Mouse (Mus musculus) MEL (cell line): ENCODE measurements at regions not wholly inside any gene's neighbourhood (a gene's known extent, or its start where the extent isn't known, plus 50 kb on each side); places are given as distances from the start of the nearest gene placed in this dataset.

Experiments
- DNase-seq: peaks from one replicate; pipeline ENCODE4 v3.0.0; 2011; ENCODE audit warnings: low read depth, low spot score
- H3K27ac ChIP-seq: 2 replicates; pipeline ENCODE4 v1.5.1; 2012; ENCODE audit warnings: low read depth, mild to moderate bottlenecking, control low read depth, low read length, moderate library complexity; ENCODE audit not compliant: control insufficient read depth
- H3K27me3 ChIP-seq, 2 experiments: fragments of 150-350 bp in 1 of 2; sonication (generic) in 1 of 2; 2 replicates each; pipeline ENCODE4 v1.6.1; 2012; ENCODE audit warnings: low read length in 2 of 2, mild to moderate bottlenecking in 2 of 2, improper control_type of control experiment in 1 of 2, moderate library complexity in 1 of 2; ENCODE audit not compliant: insufficient read depth in 2 of 2, control insufficient read depth in 1 of 2
- H3K36me3 ChIP-seq, 2 experiments: 2 replicates each; pipeline ENCODE4 v1.6.1; 2012 to 2014; ENCODE audit warnings: low read length in 2 of 2, improper control_type of control experiment in 1 of 2, inconsistent platforms in 1 of 2, mild to moderate bottlenecking in 1 of 2; ENCODE audit not compliant: insufficient read depth in 2 of 2, control insufficient read depth in 1 of 2
- H3K4me1 ChIP-seq, 2 experiments: fragments of 150-350 bp in 1 of 2; sonication (generic) in 1 of 2; 2 replicates each; pipeline ENCODE4 v1.6.1; 2012; ENCODE audit warnings: low read length in 2 of 2, improper control_type of control experiment in 1 of 2, mild to moderate bottlenecking in 1 of 2; ENCODE audit not compliant: insufficient read depth in 2 of 2, control insufficient read depth in 1 of 2
- H3K4me3 ChIP-seq, 2 experiments: fragments of 150-350 bp in 1 of 2; sonication (generic) in 1 of 2; 2 replicates each; pipeline ENCODE4 v1.5.1; 2012; ENCODE audit warnings: low read depth in 2 of 2, low read length in 2 of 2, mild to moderate bottlenecking in 2 of 2, moderate library complexity in 2 of 2, control low read depth in 1 of 2, improper control_type of control experiment in 1 of 2; ENCODE audit not compliant: control insufficient read depth in 1 of 2, insufficient read depth in 1 of 2
- H3K79me2 ChIP-seq: 2 replicates; pipeline ENCODE4 v1.6.1; 2012; ENCODE audit warnings: mild to moderate bottlenecking, low read length, moderate library complexity; ENCODE audit not compliant: control insufficient read depth, poor library complexity, insufficient read depth
- H3K9ac ChIP-seq: 2 replicates; pipeline ENCODE4 v1.6.1; 2012; ENCODE audit warnings: low read depth, mild to moderate bottlenecking, control low read depth, low read length, moderate library complexity; ENCODE audit not compliant: control insufficient read depth, poor library complexity, severe bottlenecking
- H3K9me3 ChIP-seq: fragments of 150-350 bp; sonication (generic); replicated peaks from 2 replicates; pipeline ENCODE4 v1.6.1; 2012; ENCODE audit warnings: mild to moderate bottlenecking, low read length, improper control_type of control experiment, moderate library complexity; ENCODE audit not compliant: insufficient read depth
- BHLHE40 ChIP-seq: IDR thresholded peaks from 2 replicates; pipeline ENCODE4 v1.6.1; 2012; ENCODE audit warnings: low read depth, mild to moderate bottlenecking, inconsistent platforms, low read length, improper control_type of control experiment, borderline replicate concordance
- E2F4 ChIP-seq: IDR thresholded peaks from 2 replicates; pipeline ENCODE4 v1.6.1; 2011; ENCODE audit warnings: low read depth, low read length, improper control_type of control experiment, borderline replicate concordance
- JUND ChIP-seq: IDR thresholded peaks from 2 replicates; pipeline ENCODE4 v1.6.1; 2011; ENCODE audit warnings: low read depth, mild to moderate bottlenecking, improper control_type of control experiment, low read length
- KAT2A ChIP-seq: conservative IDR thresholded peaks from 2 replicates; pipeline ENCODE4 v1.6.1; 2012; ENCODE audit warnings: low read depth, low read length, improper control_type of control experiment, inconsistent platforms
- MAFK ChIP-seq: IDR thresholded peaks from 2 replicates; pipeline ENCODE4 v1.6.1; 2011; ENCODE audit warnings: low read depth, mild to moderate bottlenecking, low read length, improper control_type of control experiment, borderline replicate concordance
- MAX ChIP-seq: IDR thresholded peaks from 2 replicates; pipeline ENCODE4 v1.6.1; 2011; ENCODE audit warnings: low read length, improper control_type of control experiment
- MXI1 ChIP-seq: IDR thresholded peaks from 2 replicates; pipeline ENCODE4 v1.6.1; 2011; ENCODE audit warnings: mild to moderate bottlenecking, low read depth, low read length, improper control_type of control experiment
- MYC ChIP-seq: IDR thresholded peaks from 2 replicates; pipeline ENCODE4 v1.6.1; 2011; ENCODE audit warnings: low read depth, mild to moderate bottlenecking, low read length, improper control_type of control experiment, moderate library complexity
- NELFE ChIP-seq: IDR thresholded peaks from 2 replicates; pipeline ENCODE4 v1.6.1; 2011; ENCODE audit warnings: low read depth, low read length, improper control_type of control experiment
- NRF1 ChIP-seq: IDR thresholded peaks from 2 replicates; pipeline ENCODE4 v1.6.1; 2014; ENCODE audit warnings: low read depth, mild to moderate bottlenecking, inconsistent platforms, low read length, improper control_type of control experiment, moderate library complexity; ENCODE audit not compliant: poor library complexity, insufficient read depth, severe bottlenecking
- POLR2AphosphoS5 ChIP-seq: IDR thresholded peaks from 2 replicates; pipeline ENCODE4 v1.6.1; 2012; ENCODE audit warnings: low read depth, borderline replicate concordance, mild to moderate bottlenecking, inconsistent platforms, low read length, moderate library complexity, mixed read lengths
- RAD21 ChIP-seq: IDR thresholded peaks from 2 replicates; pipeline ENCODE4 v1.6.1; 2011; ENCODE audit warnings: mild to moderate bottlenecking, low read depth, low read length, improper control_type of control experiment
- SIN3A ChIP-seq: IDR thresholded peaks from 2 replicates; pipeline ENCODE4 v1.6.1; 2012; ENCODE audit warnings: low read length, improper control_type of control experiment, inconsistent platforms
- TAL1 ChIP-seq: IDR thresholded peaks from 2 replicates; pipeline ENCODE4 v1.6.1; 2012; ENCODE audit warnings: mild to moderate bottlenecking, inconsistent platforms, low read length, moderate library complexity, mixed read lengths
- UBTF ChIP-seq: IDR thresholded peaks from 2 replicates; pipeline ENCODE4 v1.6.1; 2012; ENCODE audit warnings: low read depth, mild to moderate bottlenecking, inconsistent platforms, low read length, improper control_type of control experiment, moderate library complexity, borderline replicate concordance; ENCODE audit not compliant: insufficient read depth
- USF1 ChIP-seq: IDR thresholded peaks from 2 replicates; pipeline ENCODE4 v1.6.1; 2014; ENCODE audit warnings: low read depth, mild to moderate bottlenecking, inconsistent platforms, low read length, improper control_type of control experiment, moderate library complexity
- ZMIZ1 ChIP-seq: IDR thresholded peaks from 2 replicates; pipeline ENCODE4 v1.6.1; 2012; ENCODE audit warnings: low read depth, mild to moderate bottlenecking, inconsistent platforms, low read length, improper control_type of control experiment, moderate library complexity
- ZNF384 ChIP-seq: IDR thresholded peaks from 2 replicates; pipeline ENCODE4 v1.6.1; 2012; ENCODE audit warnings: low read depth, mild to moderate bottlenecking, inconsistent platforms, low read length, improper control_type of control experiment

GRCm38 (mm10) chr13:60417436-60418158, 184.2 kb upstream of the Dapk1 start:
- H3K4me1 ChIP-seq: no peaks in the 10 kb centered on the region
- no peaks in the 10 kb centered on the region for H3K36me3 ChIP-seq
- TF ChIP-seq ZMIZ1 (no peak), MXI1 (no peak), MAX (no peak), POLR2AphosphoS5 (no peak), JUND (no peak), ZNF384 (no peak)
- H3K4me3 ChIP-seq: no peak overlapping the region
- no peak overlapping the region for H3K27ac ChIP-seq
- H3K27me3 ChIP-seq: no peaks in the 10 kb centered on the region
- H3K9me3 ChIP-seq: no peaks in the 10 kb centered on the region
- no peaks in the 10 kb centered on the region for H3K79me2 ChIP-seq
- no peak for DNase-seq
- H3K9ac ChIP-seq: no peak overlapping the region

- Histone ChIP-seq H3K4me3 (no peak overlapping the region), H3K4me1 (no peaks in the 10 kb centered on the region), H3K27me3 (no peaks in the 10 kb centered on the region), H3K9ac (no peak overlapping the region), H3K9me3 (no peaks in the 10 kb centered on the region), H3K36me3 (no peaks in the 10 kb centered on the region), H3K27ac (no peak overlapping the region), H3K79me2 (no peaks in the 10 kb centered on the region)
- TF ChIP-seq ZNF384 (no peak), MXI1 (no peak), NELFE (no peak), RAD21 (no peak), E2F4 (no peak), MYC (no peak), MAX (no peak), BHLHE40 (no peak), UBTF (no peak), SIN3A (no peak), TAL1 (no peak), NRF1 (no peak), KAT2A (no peak), USF1 (no peak), MAFK (no peak)
- DNase-seq: no peak
These were observed 181.4 kb upstream of the Dapk1 start for GRCm38 (mm10) chr13:60420386-60420785.
